19 mouse cellular contexts compared by ENCODE assay signal in the genomic region with DNA sequence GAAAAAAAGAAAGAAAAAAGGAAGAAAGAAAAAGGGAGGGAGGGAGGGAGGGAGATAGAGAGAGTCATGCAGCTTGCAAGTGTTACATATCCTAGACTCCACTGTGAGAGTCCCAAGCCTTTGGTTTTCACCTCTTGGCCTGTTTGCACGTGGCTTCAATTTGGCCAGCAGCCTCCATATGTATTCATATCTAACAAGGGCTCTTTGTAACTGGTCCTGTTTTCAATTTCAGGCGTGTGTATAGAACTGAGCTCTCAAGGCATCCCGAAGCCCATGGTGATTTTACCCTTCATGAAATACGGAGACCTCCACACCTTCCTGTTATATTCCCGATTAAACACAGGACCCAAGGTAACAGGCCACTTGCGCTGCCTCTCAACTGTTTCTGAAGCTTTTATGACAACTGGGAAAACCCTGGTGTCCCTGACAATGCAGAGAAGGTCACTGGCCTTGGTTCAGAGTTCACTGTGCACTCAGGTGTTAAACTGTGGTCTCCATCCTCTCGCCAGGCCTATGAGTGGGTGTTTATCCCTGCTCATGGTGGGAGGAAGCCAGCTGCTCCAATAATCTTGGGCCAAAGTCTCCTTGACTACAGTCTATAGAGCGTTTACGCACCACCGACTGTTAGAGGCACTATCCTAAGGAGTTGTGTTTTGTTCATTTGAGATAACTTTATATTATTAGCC. TPM values are rescaled to one million over a fixed set of nuclear protein-coding genes. Genes with fewer than 3 reads are reported as not detected.
A peak's percentile ranks its signal among the peaks of the same experiment; 100 is the strongest.
DNase-seq lines count a peak whose midpoint lies in the region; ATAC-seq and TF ChIP-seq lines count a peak whose summit lies in the region.
"Had no signal": no experiment of that assay in that cellular context is flagged by ENCODE, and none has a peak within 500 bp of the region (broad histone marks: within the 10 kb centered on the region; RNA-seq: fewer than 3 reads in every experiment).

No protein-coding gene starts in this region.

- TF ChIP-seq CTCF in kidney, postnatal 0 days (IDR thresholded peaks at IDR 0.05; ENCODE audit: low read depth), result no peak
- no peak for TF ChIP-seq CTCF in lung, postnatal 0 days (IDR thresholded peaks at IDR 0.05)

- no peak overlapping the region for H3K9ac ChIP-seq in neural tube, embryonic 11.5 days (ENCODE audit: low read length)
- no peak overlapping the region for H3K9ac ChIP-seq in kidney, postnatal 0 days (ENCODE audit: low read depth, low read length)
- H3K9ac ChIP-seq in lung, postnatal 0 days (replicated peaks; ENCODE audit: low read depth), result no peak overlapping the region
- H3K9ac ChIP-seq: heart, embryonic 13.5 days; neural tube, embryonic 15.5 days had no signal

- no peak overlapping the region for H3K4me2 ChIP-seq in neural tube, embryonic 11.5 days (ENCODE audit: low read depth)
- H3K4me2 ChIP-seq in kidney, postnatal 0 days (ENCODE audit: low read length), result no peak overlapping the region
- H3K4me2 ChIP-seq in lung, postnatal 0 days (replicated peaks; ENCODE audit: low read depth, low read length), result no peak overlapping the region
- H3K4me2 ChIP-seq: heart, embryonic 13.5 days; neural tube, embryonic 15.5 days had no signal

- H3K4me3 ChIP-seq in neural tube, embryonic 11.5 days (ENCODE audit: low read depth, low read length), result no peak overlapping the region
- H3K4me3 ChIP-seq in kidney, postnatal 0 days (replicated peaks; ENCODE audit: low read depth, low read length), result no peak overlapping the region
- H3K4me3 ChIP-seq in lung, postnatal 0 days (ENCODE audit: low read depth, low read length), result no peak overlapping the region
- H3K4me3 ChIP-seq: heart, embryonic 13.5 days; midbrain, embryonic 10.5 days; neural tube, embryonic 15.5 days had no signal

- TF ChIP-seq EP300 in lung, postnatal 0 days (IDR thresholded peaks at IDR 0.05), result no peak

- no peaks in the 10 kb centered on the region for H3K36me3 ChIP-seq in neural tube, embryonic 11.5 days (ENCODE audit: control insufficient read depth, insufficient read depth, low read length)
- 0 out of 2 replicates have a peak, but pooled peaks cover 10% of the 10 kb centered on the region for H3K36me3 ChIP-seq in kidney, postnatal 0 days (ENCODE audit: insufficient read depth, low read length)
- H3K36me3 ChIP-seq in lung, postnatal 0 days (ENCODE audit: insufficient read depth, low read length), result peaks cover 16% of the 10 kb centered on the region; the same call in 1 of the 2 replicates
- H3K36me3 ChIP-seq: G1E; neural tube, embryonic 15.5 days had no signal

- ATAC-seq in neural tube, embryonic 11.5 days (ENCODE audit: insufficient read depth, low FRiP score, low TSS enrichment), result no peak
- ATAC-seq in kidney, postnatal 0 days (replicated peaks; ENCODE audit: low FRiP score, low read depth), result peak; percentile 52; the same call in 1 of the 2 replicates
- ATAC-seq in lung, postnatal 0 days, result no peak
- ATAC-seq: CD4-positive, CD25-positive, alpha-beta regulatory T cell, adult 4 months; forebrain, embryonic 14.5 days had no signal

- no peaks in the 10 kb centered on the region for H3K4me1 ChIP-seq in neural tube, embryonic 11.5 days (ENCODE audit: control insufficient read depth, insufficient read depth, low read length)
- H3K4me1 ChIP-seq in kidney, postnatal 0 days (replicated peaks; ENCODE audit: insufficient read depth, low read length), result no peaks in the 10 kb centered on the region
- H3K4me1 ChIP-seq in lung, postnatal 0 days (ENCODE audit: insufficient read depth, low read depth, low read length), result no peaks in the 10 kb centered on the region
- H3K4me1 ChIP-seq: neural tube, embryonic 15.5 days had no signal

- peak; percentile 39 for DNase-seq in embryo, embryonic 10 days (ENCODE audit: low spot score)
- no peak for DNase-seq in embryo, embryonic 9.5 days (ENCODE audit: extremely low spot score)
- DNase-seq in neural tube, embryonic 11.5 days (ENCODE audit: low spot score), result peak; percentile 24
- DNase-seq in neural tube, embryonic 10.5 days (ENCODE audit: extremely low spot score, low spot score), result no peak
- DNase-seq in kidney, postnatal 0 days (ENCODE audit: low spot score), result no peak
- DNase-seq in mesoderm, embryonic 11.5 days (ENCODE audit: low read depth, low spot score), result peak; percentile 25
- DNase-seq in ovary, postnatal 14 days (ENCODE audit: low spot score), result no peak
- no peak for DNase-seq in lung, postnatal 0 days (ENCODE audit: low spot score)
- DNase-seq: cerebellum, postnatal 10 days; heart, postnatal 36 days; layer of hippocampus, adult 9-11 months; lung, adult 18-20 months; lung, postnatal 36 days had no signal

- H3K27me3 ChIP-seq in neural tube, embryonic 11.5 days (ENCODE audit: control insufficient read depth, insufficient read depth, low read length), result no peaks in the 10 kb centered on the region
- no peaks in the 10 kb centered on the region for H3K27me3 ChIP-seq in kidney, postnatal 0 days (ENCODE audit: insufficient read depth, low read length)
- H3K27me3 ChIP-seq in lung, postnatal 0 days (replicated peaks; ENCODE audit: insufficient read depth, low read length), result no peaks in the 10 kb centered on the region
- H3K27me3 ChIP-seq: heart, embryonic 13.5 days; neural tube, embryonic 15.5 days had no signal

- no peaks in the 10 kb centered on the region for H3K9me3 ChIP-seq in neural tube, embryonic 11.5 days (ENCODE audit: control insufficient read depth, low read length)
- no peaks in the 10 kb centered on the region for H3K9me3 ChIP-seq in kidney, postnatal 0 days (replicated peaks; ENCODE audit: low read length)
- H3K9me3 ChIP-seq in lung, postnatal 0 days (ENCODE audit: low read length), result no peaks in the 10 kb centered on the region
- H3K9me3 ChIP-seq: G1E; heart, embryonic 13.5 days; midbrain, embryonic 10.5 days; neural tube, embryonic 15.5 days had no signal

- no peak overlapping the region for H3K27ac ChIP-seq in neural tube, embryonic 11.5 days (ENCODE audit: low read depth, low read length)
- H3K27ac ChIP-seq in kidney, postnatal 0 days, result no peak overlapping the region
- no peak overlapping the region for H3K27ac ChIP-seq in lung, postnatal 0 days (ENCODE audit: low read length)
- H3K27ac ChIP-seq: heart, embryonic 13.5 days; midbrain, embryonic 10.5 days; neural tube, embryonic 15.5 days had no signal

- WGBS in neural tube, embryonic 11.5 days, result 78% methylated on average over 10 of the region's 10 CpGs
- WGBS in kidney, postnatal 0 days, result 64% methylated on average over 10 of the region's 10 CpGs
- whole genome bisulfite sequencing in lung, postnatal 0 days, result 88% methylated on average over 10 of the region's 10 CpGs

RNA-seq across cellular contexts. Expression of gene Tmem87b, which starts 34.1 kb away (rescaled TPM):
- polyA plus RNA-seq in neural tube, embryonic 11.5 days (2014; fragmentation: Nextera tagmentation; extraction: Ambion mirVana), result 24.0 and 25.7 TPM in 2 replicates
- 33.0 and 33.1 TPM in 2 replicates for polyA plus RNA-seq in kidney, postnatal 0 days (2015; fragmentation: Nextera tagmentation; extraction: Ambion mirVana)
- 40.0 and 40.3 TPM in 2 replicates for polyA plus RNA-seq in lung, postnatal 0 days (2015; fragmentation: Nextera tagmentation; extraction: Ambion mirVana)

Comparison
In these comparisons a context has a peak if more than half of its experiments do, and no peak if none do; other contexts are left out.
1. DNase-seq: peak in embryo, embryonic 10 days (single experiment), neural tube, embryonic 11.5 days (single experiment) and mesoderm, embryonic 11.5 days (single experiment); none in embryo, embryonic 9.5 days (single experiment), neural tube, embryonic 10.5 days (single experiment), kidney, postnatal 0 days (single experiment), ovary, postnatal 14 days (single experiment) and lung, postnatal 0 days (single experiment).